Mouse (Mus musculus): Measurements from ENCODE around the gene Prph. TPM values are rescaled to one million over a fixed set of nuclear protein-coding genes. Genes with fewer than 3 reads are reported as not detected.

The Prph gene
- polyA plus RNA-seq, 1 experiment from 2014 or later, result 0.11 TPM

- H3K9me3 ChIP-seq (ENCODE audit: control insufficient read depth, low read length), result no peaks in the 10 kb centered on the region
- no peak overlapping the region for H3K27ac ChIP-seq (replicated peaks; ENCODE audit: low read depth, low read length)
- H3K4me1 ChIP-seq (ENCODE audit: control insufficient read depth, insufficient read depth, low read length), result peaks cover 34% of the 10 kb centered on the region
- H3K4me3 ChIP-seq (ENCODE audit: low read depth, low read length), result no peak overlapping the region
- no peak overlapping the region for H3K9ac ChIP-seq (ENCODE audit: low read length)
- no peaks in the 10 kb centered on the region for H3K36me3 ChIP-seq (ENCODE audit: control insufficient read depth, insufficient read depth, low read length)
- ATAC-seq (ENCODE audit: insufficient number of reproducible peaks, low FRiP score, low TSS enrichment, low read depth), result no peak
- peaks cover 87% of the 10 kb centered on the region for H3K27me3 ChIP-seq (ENCODE audit: control insufficient read depth, insufficient read depth, low read length)
- H3K4me2 ChIP-seq (ENCODE audit: low read depth, severe bottlenecking), result no peak overlapping the region
- WGBS, result 3% methylated on average over 6 of the region's 6 CpGs
- no peak for DNase-seq (ENCODE audit: low spot score)
Measured at GRCm38 (mm10) chr15:99095356-99095755, 40.4 kb downstream of the Prph start.

- H3K4me1 ChIP-seq (ENCODE audit: control insufficient read depth, insufficient read depth, low read length), result peaks cover 34% of the 10 kb centered on the region
- H3K9me3 ChIP-seq (ENCODE audit: control insufficient read depth, low read length), result no peaks in the 10 kb centered on the region
- H3K27ac ChIP-seq (replicated peaks; ENCODE audit: low read depth, low read length), result no peak overlapping the region
- 2% methylated on average over 24 of the region's 24 CpGs for WGBS
- peak overlapping the region; percentile 48; the same call in 1 of the 2 replicates for H3K9ac ChIP-seq (ENCODE audit: low read length)
- H3K27me3 ChIP-seq (ENCODE audit: control insufficient read depth, insufficient read depth, low read length), result peaks cover 80% of the 10 kb centered on the region
- ATAC-seq (ENCODE audit: insufficient number of reproducible peaks, low FRiP score, low TSS enrichment, low read depth) (no peak), DNase-seq (ENCODE audit: low spot score) (no peak)
- H3K4me2 ChIP-seq (ENCODE audit: low read depth, severe bottlenecking), result peak overlapping the region; percentile 57
- no peaks in the 10 kb centered on the region for H3K36me3 ChIP-seq (ENCODE audit: control insufficient read depth, insufficient read depth, low read length)
- peak overlapping the region; percentile 32 for H3K4me3 ChIP-seq (ENCODE audit: low read depth, low read length)
Measured at GRCm38 (mm10) chr15:99096061-99096793, 41.3 kb downstream of the Prph start.

GRCm38 (mm10) chr15:99096831-99097500 is 42.0 kb downstream of the Prph start:
- WGBS, result under 1% methylated on average over 58 of the region's 58 CpGs
- 0 out of 2 replicates have a peak, but pooled peaks have one; percentile 11 for ATAC-seq (ENCODE audit: insufficient number of reproducible peaks, low FRiP score, low TSS enrichment, low read depth)
- H3K27ac ChIP-seq (replicated peaks; ENCODE audit: low read depth, low read length), result no peak overlapping the region

GRCm38 (mm10) chr15:99097840-99098492 is 43.0 kb downstream of the Prph start:
- Histone ChIP-seq H3K9ac (ENCODE audit: low read length) (peak overlapping the region; percentile 37; the same call in 1 of the 2 replicates), H3K4me2 (ENCODE audit: low read depth, severe bottlenecking) (peak overlapping the region; percentile 45), H3K27me3 (ENCODE audit: control insufficient read depth, insufficient read depth, low read length) (peaks cover 63% of the 10 kb centered on the region), H3K27ac (replicated peaks; ENCODE audit: low read depth, low read length) (no peak overlapping the region), H3K36me3 (ENCODE audit: control insufficient read depth, insufficient read depth, low read length) (no peaks in the 10 kb centered on the region), H3K4me1 (ENCODE audit: control insufficient read depth, insufficient read depth, low read length) (peaks cover 34% of the 10 kb centered on the region), H3K4me3 (ENCODE audit: low read depth, low read length) (peak overlapping the region; percentile 26), H3K9me3 (ENCODE audit: control insufficient read depth, low read length) (no peaks in the 10 kb centered on the region)
- ATAC-seq (ENCODE audit: insufficient number of reproducible peaks, low FRiP score, low TSS enrichment, low read depth), result no peak
- under 1% methylated on average over 39 of the region's 39 CpGs for WGBS
- DNase-seq (ENCODE audit: low spot score), result peak; percentile 64

More at GRCm38 (mm10) chr15:99096831-99097500, 42.0 kb downstream of the Prph start:
- Histone ChIP-seq H3K36me3 (ENCODE audit: control insufficient read depth, insufficient read depth, low read length) (no peaks in the 10 kb centered on the region), H3K4me2 (ENCODE audit: low read depth, severe bottlenecking) (peak overlapping the region; percentile 57), H3K9ac (ENCODE audit: low read length) (peak overlapping the region; percentile 48), H3K4me3 (ENCODE audit: low read depth, low read length) (peak overlapping the region; percentile 32), H3K9me3 (ENCODE audit: control insufficient read depth, low read length) (no peaks in the 10 kb centered on the region), H3K4me1 (ENCODE audit: control insufficient read depth, insufficient read depth, low read length) (peaks cover 34% of the 10 kb centered on the region), H3K27me3 (ENCODE audit: control insufficient read depth, insufficient read depth, low read length) (peaks cover 73% of the 10 kb centered on the region)
- DNase-seq (ENCODE audit: low spot score), result peak; percentile 68

GRCm38 (mm10) chr15:99098493-99098861 is 43.5 kb downstream of the Prph start:
- peak overlapping the region; percentile 45 for H3K4me2 ChIP-seq (ENCODE audit: low read depth, severe bottlenecking)
- peak; percentile 49 for DNase-seq (ENCODE audit: low spot score)
- no peak for ATAC-seq (ENCODE audit: insufficient number of reproducible peaks, low FRiP score, low TSS enrichment, low read depth)
- H3K4me3 ChIP-seq (ENCODE audit: low read depth, low read length), result peak overlapping the region; percentile 26
- H3K9ac ChIP-seq (ENCODE audit: low read length), result no peak overlapping the region
- no peak overlapping the region for H3K27ac ChIP-seq (replicated peaks; ENCODE audit: low read depth, low read length)
- H3K27me3 ChIP-seq (ENCODE audit: control insufficient read depth, insufficient read depth, low read length), result peaks cover 58% of the 10 kb centered on the region
- no peaks in the 10 kb centered on the region for H3K9me3 ChIP-seq (ENCODE audit: control insufficient read depth, low read length)
- peaks cover 30% of the 10 kb centered on the region for H3K4me1 ChIP-seq (ENCODE audit: control insufficient read depth, insufficient read depth, low read length)
- WGBS, result under 1% methylated on average over 9 of the region's 9 CpGs
- no peaks in the 10 kb centered on the region for H3K36me3 ChIP-seq (ENCODE audit: control insufficient read depth, insufficient read depth, low read length)

GRCm38 (mm10) chr15:99099139-99099556 is 44.2 kb downstream of the Prph start:
- no peaks in the 10 kb centered on the region for H3K36me3 ChIP-seq (ENCODE audit: control insufficient read depth, insufficient read depth, low read length)
- peak overlapping the region; percentile 30 for H3K9ac ChIP-seq (ENCODE audit: low read length)
- peak overlapping the region; percentile 12; the same call in 1 of the 2 replicates for H3K4me3 ChIP-seq (ENCODE audit: low read depth, low read length)
- peaks cover 26% of the 10 kb centered on the region for H3K4me1 ChIP-seq (ENCODE audit: control insufficient read depth, insufficient read depth, low read length)
- H3K27ac ChIP-seq (replicated peaks; ENCODE audit: low read depth, low read length), result no peak overlapping the region
- H3K27me3 ChIP-seq (ENCODE audit: control insufficient read depth, insufficient read depth, low read length), result peaks cover 51% of the 10 kb centered on the region
- WGBS, result 1% methylated on average over 15 of the region's 15 CpGs
- peak overlapping the region; percentile 36 for H3K4me2 ChIP-seq (ENCODE audit: low read depth, severe bottlenecking)
- DNase-seq (ENCODE audit: low spot score) (peak; percentile 82), ATAC-seq (ENCODE audit: insufficient number of reproducible peaks, low FRiP score, low TSS enrichment, low read depth) (peak; percentile 29; the same call in 1 of the 2 replicates)
- no peaks in the 10 kb centered on the region for H3K9me3 ChIP-seq (ENCODE audit: control insufficient read depth, low read length)

- H3K4me2 ChIP-seq (ENCODE audit: low read depth, severe bottlenecking), result no peak overlapping the region
- 57% methylated on average over 3 of the region's 3 CpGs for WGBS
- H3K27me3 ChIP-seq (ENCODE audit: control insufficient read depth, insufficient read depth, low read length), result peaks cover 44% of the 10 kb centered on the region
- no peak for ATAC-seq (ENCODE audit: insufficient number of reproducible peaks, low FRiP score, low TSS enrichment, low read depth)
- H3K9ac ChIP-seq (ENCODE audit: low read length), result no peak overlapping the region
- H3K27ac ChIP-seq (replicated peaks; ENCODE audit: low read depth, low read length), result no peak overlapping the region
- DNase-seq (ENCODE audit: low spot score), result no peak
- H3K36me3 ChIP-seq (ENCODE audit: control insufficient read depth, insufficient read depth, low read length), result no peaks in the 10 kb centered on the region
- no peaks in the 10 kb centered on the region for H3K9me3 ChIP-seq (ENCODE audit: control insufficient read depth, low read length)
- H3K4me1 ChIP-seq (ENCODE audit: control insufficient read depth, insufficient read depth, low read length), result peaks cover 22% of the 10 kb centered on the region
- H3K4me3 ChIP-seq (ENCODE audit: low read depth, low read length), result no peak overlapping the region
Measured at GRCm38 (mm10) chr15:99099984-99100383, 45.0 kb downstream of the Prph start.

- ATAC-seq (ENCODE audit: insufficient number of reproducible peaks, low FRiP score, low TSS enrichment, low read depth) (no peak), DNase-seq (ENCODE audit: low spot score) (no peak)
- Histone ChIP-seq H3K27ac (replicated peaks; ENCODE audit: low read depth, low read length) (no peak overlapping the region), H3K9ac (ENCODE audit: low read length) (no peak overlapping the region), H3K4me2 (ENCODE audit: low read depth, severe bottlenecking) (no peak overlapping the region), H3K27me3 (ENCODE audit: control insufficient read depth, insufficient read depth, low read length) (no peaks in the 10 kb centered on the region), H3K9me3 (ENCODE audit: control insufficient read depth, low read length) (no peaks in the 10 kb centered on the region), H3K36me3 (ENCODE audit: control insufficient read depth, insufficient read depth, low read length) (no peaks in the 10 kb centered on the region), H3K4me3 (ENCODE audit: low read depth, low read length) (no peak overlapping the region), H3K4me1 (ENCODE audit: control insufficient read depth, insufficient read depth, low read length) (no peaks in the 10 kb centered on the region)
- WGBS, result 44% methylated on average over 7 of the region's 7 CpGs
Measured at GRCm38 (mm10) chr15:99105238-99105637, 50.3 kb downstream of the Prph start.

Measured in limb, embryonic 11.5 days (tissue).